Mouse (Mus musculus) heart, embryonic 14.5 days (tissue): Measurements from ENCODE around the gene Mtus2. TPM values are rescaled to one million over a fixed set of nuclear protein-coding genes. Genes with fewer than 3 reads are reported as not detected.

Experiments
- ATAC-seq: fragments of 200-750 bp; cut with Nextera tagmentation; 2 replicates; pipeline ENCODE4 v1.8.0; 2017; ENCODE audit warnings: low read depth, moderate TSS enrichment; ENCODE audit not compliant: insufficient number of reproducible peaks, insufficient read depth, low FRiP score
- H3K27ac ChIP-seq, 2 experiments: fragments of 200-500 bp in 1 of 2; fragments of 300-500 bp in 1 of 2; sonication (generic) in 1 of 2; replicated peaks in 1 of 2; 2 replicates each; pipeline ENCODE4 v1.5.1; 2012 to 2014; ENCODE audit warnings: low read depth in 2 of 2, low read length in 2 of 2, control low read depth in 1 of 2, mild to moderate bottlenecking in 1 of 2, mixed read lengths in 1 of 2; ENCODE audit not compliant: control insufficient read depth in 1 of 2, insufficient read depth in 1 of 2
- H3K27me3 ChIP-seq: fragments of 300-500 bp; sonication (generic); 2 replicates; pipeline ENCODE4 v1.6.1; 2014; ENCODE audit warnings: mild to moderate bottlenecking, low read length, control low read depth; ENCODE audit not compliant: control insufficient read depth, insufficient read depth
- H3K36me3 ChIP-seq: fragments of 300-500 bp; sonication (generic); 2 replicates; pipeline ENCODE4 v1.6.1; 2014; ENCODE audit warnings: mild to moderate bottlenecking, control low read depth, low read length, mixed read lengths; ENCODE audit not compliant: control insufficient read depth, insufficient read depth
- H3K4me1 ChIP-seq, 2 experiments: fragments of 200-500 bp in 1 of 2; fragments of 300-500 bp in 1 of 2; sonication (generic) in 1 of 2; 2 replicates each; pipeline ENCODE4 v1.6.1; 2012 to 2014; ENCODE audit warnings: low read length in 2 of 2, control low read depth in 1 of 2, mixed read lengths in 1 of 2; ENCODE audit not compliant: control insufficient read depth in 2 of 2, insufficient read depth in 2 of 2
- H3K4me2 ChIP-seq: fragments of 300-500 bp; sonication (generic); 2 replicates; pipeline ENCODE4 v1.6.1; 2014; ENCODE audit warnings: mild to moderate bottlenecking, low read length
- H3K4me3 ChIP-seq, 2 experiments: fragments of 200-500 bp in 1 of 2; fragments of 300-500 bp in 1 of 2; sonication (generic) in 1 of 2; 2 replicates each; pipeline ENCODE4 v1.5.1; 2012 to 2014; ENCODE audit warnings: low read length in 2 of 2, mild to moderate bottlenecking in 2 of 2, control low read depth in 1 of 2, low read depth in 1 of 2, moderate library complexity in 1 of 2; ENCODE audit not compliant: control insufficient read depth in 1 of 2, insufficient read depth in 1 of 2
- H3K9ac ChIP-seq: fragments of 300-500 bp; sonication (generic); 2 replicates; pipeline ENCODE4 v1.6.1; 2014; ENCODE audit warnings: mild to moderate bottlenecking, low read length
- H3K9me3 ChIP-seq: fragments of 300-500 bp; sonication (generic); 2 replicates; pipeline ENCODE4 v1.6.1; 2016; ENCODE audit warnings: low read length, control low read depth; ENCODE audit not compliant: control insufficient read depth
- WGBS: fragments of 180-500 bp; shearing (Covaris S2); extraction: QIAGEN DNeasy Blood & Tissue Kit; methylation state at CpG from one replicate; pipeline ENCODE4 v1.1.7; 2014; 5-methylcytosine and 5-hydroxymethylcytosine counted together
- polyA plus RNA-seq: library from polyadenylated mRNA; unstranded; fragments of >200 nt; fragmentation: Nextera tagmentation; extraction: Ambion mirVana; gene quantifications from 2 replicates; pipeline ENCODE4 v1.2.1, GENCODE M21; 2014

Mtus2 gene
- polyA plus RNA-seq, 1 experiment from 2014 or later: 128 TPM

GRCm38 (mm10) chr5:148063745-148064144, 106.6 kb downstream of the Mtus2 start:
- ATAC-seq: no peak
- H3K27ac ChIP-seq: no peak overlapping the region
- H3K4me1 ChIP-seq: no peaks in the 10 kb centered on the region
- WGBS: 57% methylated on average over 3 of the region's 3 CpGs
- H3K4me2 ChIP-seq: no peak overlapping the region
- H3K9ac ChIP-seq: no peak overlapping the region
- H3K36me3 ChIP-seq: no peaks in the 10 kb centered on the region
- no peaks in the 10 kb centered on the region for H3K27me3 ChIP-seq
- H3K4me3 ChIP-seq: no peak overlapping the region
- 0 out of 2 replicates have a peak, but pooled peaks cover 3% of the 10 kb centered on the region for H3K9me3 ChIP-seq

GRCm38 (mm10) chr5:148065251-148065650, 108.1 kb downstream of the Mtus2 start:
- Histone ChIP-seq H3K27me3 (no peaks in the 10 kb centered on the region), H3K9ac (no peak overlapping the region), H3K4me1 (no peaks in the 10 kb centered on the region), H3K27ac (no peak overlapping the region), H3K36me3 (no peaks in the 10 kb centered on the region), H3K9me3 (0 out of 2 replicates have a peak, but pooled peaks cover 3% of the 10 kb centered on the region), H3K4me2 (no peak overlapping the region), H3K4me3 (no peak overlapping the region)
- WGBS: 62% methylated on average over 5 of the region's 5 CpGs
- no peak for ATAC-seq

DNA sequence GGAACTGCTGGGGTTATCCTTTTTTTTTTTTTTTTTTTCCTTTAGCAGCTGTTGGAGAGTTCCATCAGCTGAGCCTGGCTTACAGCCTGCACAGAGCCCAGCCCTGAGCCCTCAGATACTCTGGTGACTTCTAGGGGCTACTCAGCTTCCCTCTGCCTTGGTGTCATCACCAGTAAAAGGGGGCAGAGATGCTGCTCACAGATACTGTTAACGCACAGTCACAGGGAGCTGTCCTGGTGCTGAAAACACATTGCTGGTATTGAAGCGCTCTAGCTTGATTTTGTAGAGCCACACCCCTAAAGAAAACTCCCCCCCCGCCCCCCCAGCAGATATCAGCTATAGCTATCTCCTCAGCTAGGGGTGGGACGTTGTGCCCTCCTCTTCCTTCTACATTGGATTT, 112.8 kb downstream of the Mtus2 start:
- ATAC-seq: no peak
- no peaks in the 10 kb centered on the region for H3K4me1 ChIP-seq
- no peak overlapping the region for H3K9ac ChIP-seq
- H3K4me3 ChIP-seq: no peak overlapping the region
- no peaks in the 10 kb centered on the region for H3K36me3 ChIP-seq
- no peaks in the 10 kb centered on the region for H3K9me3 ChIP-seq
- no peak overlapping the region for H3K27ac ChIP-seq
- no peak overlapping the region for H3K4me2 ChIP-seq
- no peaks in the 10 kb centered on the region for H3K27me3 ChIP-seq
- WGBS: 7% methylated on average over 4 of the region's 4 CpGs

DNA sequence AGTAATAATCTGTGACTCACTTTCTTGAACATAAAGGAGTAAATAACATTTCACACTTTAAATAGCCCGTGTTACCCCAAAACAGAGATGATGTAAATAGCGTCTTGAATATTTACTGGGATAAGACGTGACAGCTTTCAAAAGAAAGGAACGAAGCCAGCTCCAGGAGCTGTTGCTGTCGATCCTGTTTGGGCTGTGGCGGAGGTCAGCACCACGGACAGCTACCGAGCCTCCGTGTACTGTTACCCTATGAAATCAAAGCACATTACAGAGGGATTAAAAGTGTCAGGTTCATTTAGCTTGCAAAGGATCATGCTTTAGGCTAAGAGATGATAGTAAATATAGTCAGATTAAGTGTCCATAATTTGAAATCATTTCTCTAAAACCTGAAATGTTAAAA, 114.7 kb downstream of the Mtus2 start:
- H3K4me2 ChIP-seq: no peak overlapping the region
- no peak overlapping the region for H3K27ac ChIP-seq
- no peaks in the 10 kb centered on the region for H3K27me3 ChIP-seq
- no peaks in the 10 kb centered on the region for H3K36me3 ChIP-seq
- ATAC-seq: no peak
- 7% methylated on average over 9 of the region's 9 CpGs for WGBS
- H3K4me3 ChIP-seq: no peak overlapping the region
- no peak overlapping the region for H3K9ac ChIP-seq
- H3K4me1 ChIP-seq: no peaks in the 10 kb centered on the region
- no peaks in the 10 kb centered on the region for H3K9me3 ChIP-seq

GRCm38 (mm10) chr5:148073461-148073860, 116.3 kb downstream of the Mtus2 start:
- H3K4me3 ChIP-seq: no peak overlapping the region
- ATAC-seq: no peak
- H3K4me2 ChIP-seq: no peak overlapping the region
- 81% methylated on average over 5 of the region's 5 CpGs for WGBS
- H3K27me3 ChIP-seq: no peaks in the 10 kb centered on the region
- H3K9ac ChIP-seq: no peak overlapping the region
- no peaks in the 10 kb centered on the region for H3K36me3 ChIP-seq
- H3K27ac ChIP-seq: no peak overlapping the region
- H3K4me1 ChIP-seq: no peaks in the 10 kb centered on the region
- no peaks in the 10 kb centered on the region for H3K9me3 ChIP-seq

- H3K9me3 ChIP-seq: peaks cover 12% of the 10 kb centered on the region; the same call in 1 of the 2 replicates
- H3K4me3 ChIP-seq: no peak overlapping the region
- H3K27ac ChIP-seq: no peak overlapping the region
- H3K4me2 ChIP-seq: no peak overlapping the region
- H3K27me3 ChIP-seq: no peaks in the 10 kb centered on the region
- H3K9ac ChIP-seq: no peak overlapping the region
- H3K36me3 ChIP-seq: no peaks in the 10 kb centered on the region
- ATAC-seq: no peak
- no peaks in the 10 kb centered on the region for H3K4me1 ChIP-seq
- WGBS: 70% methylated on average over 3 of the region's 3 CpGs
Observed at GRCm38 (mm10) chr5:148079732-148080131, 122.6 kb downstream of the Mtus2 start.

GRCm38 (mm10) chr5:148083541-148083940, 126.4 kb downstream of the Mtus2 start:
- Histone ChIP-seq H3K27me3 (no peaks in the 10 kb centered on the region), H3K36me3 (no peaks in the 10 kb centered on the region), H3K4me1 (no peaks in the 10 kb centered on the region), H3K27ac (no peak overlapping the region), H3K9me3 (peaks cover 14% of the 10 kb centered on the region), H3K4me2 (no peak overlapping the region), H3K9ac (no peak overlapping the region), H3K4me3 (no peak overlapping the region)
- 94% methylated on average over 1 of the region's 1 CpGs for WGBS
- ATAC-seq: no peak

DNA sequence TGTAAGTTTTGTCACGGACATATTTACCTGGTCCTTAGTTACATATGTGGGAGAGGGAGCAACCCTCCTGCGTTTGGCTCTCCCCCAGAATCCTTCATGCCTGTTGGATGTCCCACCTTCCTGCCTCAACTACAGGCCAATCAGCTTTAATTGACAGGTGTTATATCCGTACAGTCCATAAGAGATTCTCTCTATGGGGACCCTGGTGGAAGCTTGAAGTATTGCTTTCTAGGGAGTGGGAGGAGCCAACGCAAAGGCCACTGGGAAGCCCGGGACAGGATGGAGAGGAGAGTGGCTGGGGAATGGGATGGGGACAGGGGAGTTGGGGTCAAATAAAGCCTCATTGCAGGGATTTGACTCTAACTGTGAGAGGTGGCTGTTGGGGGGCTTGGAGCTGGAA, 127.6 kb downstream of the Mtus2 start:
- no peak for ATAC-seq
- Histone ChIP-seq H3K36me3 (no peaks in the 10 kb centered on the region), H3K4me3 (no peak overlapping the region), H3K9ac (no peak overlapping the region), H3K9me3 (peaks cover 13% of the 10 kb centered on the region), H3K4me1 (no peaks in the 10 kb centered on the region), H3K27ac (no peak overlapping the region), H3K4me2 (no peak overlapping the region), H3K27me3 (no peaks in the 10 kb centered on the region)
- 86% methylated on average over 5 of the region's 5 CpGs for WGBS
